ENCODE assay signal across 8 mouse cellular contexts in genomic region chr19:5724549-5724941, GRCm38 (mm10). TPM values are rescaled to one million over a fixed set of nuclear protein-coding genes. Genes with fewer than 3 reads are reported as not detected.
DNase-seq lines count a peak whose midpoint lies in the region; ATAC-seq and TF ChIP-seq lines count a peak whose summit lies in the region.

No protein-coding gene starts in this region.

- DNase-seq in urinary bladder, postnatal 14 days (ENCODE audit: low spot score), result peak; percentile 78
- no peak for DNase-seq in urinary bladder, postnatal 10 days (ENCODE audit: low spot score)
- no peak for DNase-seq in hindbrain, embryonic 10.5 days (ENCODE audit: low spot score)
- DNase-seq in limb, embryonic 14.5 days (ENCODE audit: low spot score), result no peak
- DNase-seq in retina, embryonic 14.5 days (ENCODE audit: low spot score), result no peak
- no peak for DNase-seq in embryo, embryonic 9.5 days (ENCODE audit: extremely low spot score)

- peaks cover 62% of the 10 kb centered on the region for H3K36me3 ChIP-seq in forebrain, embryonic 12.5 days (replicated peaks)
- peaks cover 74% of the 10 kb centered on the region for H3K36me3 ChIP-seq in hindbrain, embryonic 10.5 days
- H3K36me3 ChIP-seq in limb, embryonic 14.5 days (ENCODE audit: control insufficient read depth, insufficient read depth, low read length), result peaks cover 41% of the 10 kb centered on the region

- H3K9ac ChIP-seq in forebrain, embryonic 12.5 days, result no peak overlapping the region
- H3K9ac ChIP-seq in limb, embryonic 14.5 days (ENCODE audit: low read depth, low read length, severe bottlenecking), result peak overlapping the region; percentile 5; the same call in 1 of the 2 replicates

- H3K27ac ChIP-seq in forebrain, embryonic 12.5 days, result no peak overlapping the region
- H3K27ac ChIP-seq in hindbrain, embryonic 10.5 days, result peak overlapping the region; percentile 3; the same call in 1 of the 2 replicates
- no peak overlapping the region for H3K27ac ChIP-seq in limb, embryonic 14.5 days (replicated peaks; ENCODE audit: low read depth, low read length)

- peaks cover 43% of the 10 kb centered on the region for H3K4me1 ChIP-seq in forebrain, embryonic 12.5 days
- peaks cover 59% of the 10 kb centered on the region for H3K4me1 ChIP-seq in hindbrain, embryonic 10.5 days (replicated peaks)
- peaks cover 29% of the 10 kb centered on the region for H3K4me1 ChIP-seq in limb, embryonic 14.5 days (ENCODE audit: control insufficient read depth, insufficient read depth, low read length)

- TF ChIP-seq POLR2A in limb, embryonic 14.5 days (IDR thresholded peaks at IDR 0.05; ENCODE audit: borderline replicate concordance, extremely low read depth, insufficient read depth, insufficient read length), result no peak

- H3K4me2 ChIP-seq in forebrain, embryonic 12.5 days, result no peak overlapping the region
- H3K4me2 ChIP-seq in limb, embryonic 14.5 days (replicated peaks; ENCODE audit: low read depth, low read length, severe bottlenecking), result peak overlapping the region; percentile 61; the same call in 1 of the 2 replicates

- whole genome bisulfite sequencing in forebrain, embryonic 12.5 days, result 80% methylated on average over 7 of the region's 7 CpGs
- WGBS in hindbrain, embryonic 10.5 days, result 71% methylated on average over 7 of the region's 7 CpGs
- WGBS in limb, embryonic 14.5 days, result 66% methylated on average over 7 of the region's 7 CpGs

- H3K4me3 ChIP-seq in forebrain, embryonic 12.5 days (replicated peaks), result 0 out of 2 replicates have a peak overlapping the region, but pooled peaks have one; percentile 5
- peak overlapping the region; percentile 50 for H3K4me3 ChIP-seq in hindbrain, embryonic 10.5 days
- H3K4me3 ChIP-seq in limb, embryonic 14.5 days (replicated peaks; ENCODE audit: low read length), result peak overlapping the region; percentile 41; the same call in 1 of the 2 replicates

- no peaks in the 10 kb centered on the region for H3K9me3 ChIP-seq in forebrain, embryonic 12.5 days
- H3K9me3 ChIP-seq in hindbrain, embryonic 10.5 days, result no peaks in the 10 kb centered on the region
- no peaks in the 10 kb centered on the region for H3K9me3 ChIP-seq in limb, embryonic 14.5 days (ENCODE audit: control insufficient read depth, low read length)

- ATAC-seq in forebrain, embryonic 12.5 days (ENCODE audit: low FRiP score), result no peak
- no peak for ATAC-seq in limb, embryonic 14.5 days (ENCODE audit: low FRiP score, low read depth)
- ATAC-seq in monocyte, adult 5-6 weeks (replicated peaks; ENCODE audit: insufficient number of reproducible peaks, low FRiP score, low TSS enrichment, poor library complexity, severe bottlenecking), result peak; percentile 65

- peaks cover 4% of the 10 kb centered on the region; the same call in 1 of the 2 replicates for H3K27me3 ChIP-seq in forebrain, embryonic 12.5 days
- H3K27me3 ChIP-seq in hindbrain, embryonic 10.5 days (ENCODE audit: insufficient read depth, poor library complexity, severe bottlenecking), result peaks cover 7% of the 10 kb centered on the region
- H3K27me3 ChIP-seq in limb, embryonic 14.5 days (ENCODE audit: control insufficient read depth, insufficient read depth, low read length), result no peaks in the 10 kb centered on the region

RNA-seq across cellular contexts. Expression of gene Ehbp1l1, which starts 1.6 kb away (rescaled TPM):
- polyA plus RNA-seq in forebrain, embryonic 12.5 days (2016; fragmentation: Nextera tagmentation; extraction: Ambion mirVana), result 6.1 and 6.7 TPM in 2 replicates
- 9.7 and 10.1 TPM in 2 replicates for polyA plus RNA-seq in hindbrain, embryonic 10.5 days (2016; fragmentation: Nextera tagmentation; extraction: Ambion mirVana)
- 51.0 and 51.1 TPM in 2 replicates for polyA plus RNA-seq in limb, embryonic 14.5 days (2012; rRNA removed)
- polyA plus RNA-seq in limb, embryonic 14.5 days (2014; fragmentation: Nextera tagmentation; extraction: Ambion mirVana), result 20.0 and 25.4 TPM in 2 replicates
- 141 to 192 TPM (median 174 TPM) in 3 replicates for total RNA-seq in monocyte, adult 5-6 weeks (2017)

RNA-seq across cellular contexts. Expression of gene Fam89b, which starts 4.9 kb away (rescaled TPM):
- polyA plus RNA-seq in forebrain, embryonic 12.5 days (2016; fragmentation: Nextera tagmentation; extraction: Ambion mirVana), result 170 and 172 TPM in 2 replicates
- 149 and 192 TPM in 2 replicates for polyA plus RNA-seq in hindbrain, embryonic 10.5 days (2016; fragmentation: Nextera tagmentation; extraction: Ambion mirVana)
- polyA plus RNA-seq in limb, embryonic 14.5 days (2012; rRNA removed), result 169 and 253 TPM in 2 replicates
- polyA plus RNA-seq in limb, embryonic 14.5 days (2014; fragmentation: Nextera tagmentation; extraction: Ambion mirVana), result 125 TPM in 2 replicates
- total RNA-seq in monocyte, adult 5-6 weeks (2017), result 33.1 to 54.4 TPM (median 45.1 TPM) in 3 replicates

RNA-seq across cellular contexts. Expression of gene Ltbp3, which starts 16.2 kb away (rescaled TPM):
- polyA plus RNA-seq in forebrain, embryonic 12.5 days (2016; fragmentation: Nextera tagmentation; extraction: Ambion mirVana), result 10.0 and 12.0 TPM in 2 replicates
- polyA plus RNA-seq in hindbrain, embryonic 10.5 days (2016; fragmentation: Nextera tagmentation; extraction: Ambion mirVana), result 2.7 and 6.9 TPM in 2 replicates
- polyA plus RNA-seq in limb, embryonic 14.5 days (2012; rRNA removed), result 341 and 441 TPM in 2 replicates
- 99.8 and 103 TPM in 2 replicates for polyA plus RNA-seq in limb, embryonic 14.5 days (2014; fragmentation: Nextera tagmentation; extraction: Ambion mirVana)
- 1.2 to 9.7 TPM (median 2.2 TPM) in 3 replicates for total RNA-seq in monocyte, adult 5-6 weeks (2017)

RNA-seq across cellular contexts. Expression of gene Kcnk7, which starts 20.4 kb away (rescaled TPM):
- 0.29 TPM in 1 of 2 replicates, not detected in the other for polyA plus RNA-seq in forebrain, embryonic 12.5 days (2016; fragmentation: Nextera tagmentation; extraction: Ambion mirVana)
- polyA plus RNA-seq in hindbrain, embryonic 10.5 days (2016; fragmentation: Nextera tagmentation; extraction: Ambion mirVana), result 0.16 and 0.21 TPM in 2 replicates
- 0.41 and 0.63 TPM in 2 replicates for polyA plus RNA-seq in limb, embryonic 14.5 days (2012; rRNA removed)
- polyA plus RNA-seq in limb, embryonic 14.5 days (2014; fragmentation: Nextera tagmentation; extraction: Ambion mirVana), result 0.65 and 0.81 TPM in 2 replicates
- total RNA-seq in monocyte, adult 5-6 weeks (2017), result 1.3 TPM in 2 of 3 replicates, not detected in the other

RNA-seq across cellular contexts. Expression of gene Pcnx3, which starts 35.8 kb away (rescaled TPM):
- 32.4 and 35.1 TPM in 2 replicates for polyA plus RNA-seq in forebrain, embryonic 12.5 days (2016; fragmentation: Nextera tagmentation; extraction: Ambion mirVana)
- 27.3 and 30.8 TPM in 2 replicates for polyA plus RNA-seq in hindbrain, embryonic 10.5 days (2016; fragmentation: Nextera tagmentation; extraction: Ambion mirVana)
- polyA plus RNA-seq in limb, embryonic 14.5 days (2012; rRNA removed), result 101 and 160 TPM in 2 replicates
- polyA plus RNA-seq in limb, embryonic 14.5 days (2014; fragmentation: Nextera tagmentation; extraction: Ambion mirVana), result 31.8 and 32.3 TPM in 2 replicates
- total RNA-seq in monocyte, adult 5-6 weeks (2017), result 13.3 to 41.9 TPM (median 22.3 TPM) in 3 replicates
